Mouse (Mus musculus) neural tube, embryonic 11.5 days (tissue): ENCODE results near the gene Mroh8. TPM values are rescaled to one million over a fixed set of nuclear protein-coding genes. Genes with fewer than 3 reads are reported as not detected.
"Not testable (repeated sequence)": the region's sequence is repeated elsewhere in the genome, so short reads cannot be mapped to it uniquely, and the experiment has no call there.

ENCODE experiments used
- ATAC-seq: fragments of 200-750 bp; cut with Nextera tagmentation; 2 replicates; pipeline ENCODE4 v1.8.0; 2017; ENCODE audit warnings: moderate number of reproducible peaks, mild to moderate bottlenecking, moderate TSS enrichment, moderate library complexity; ENCODE audit not compliant: insufficient read depth, low FRiP score, low TSS enrichment
- DNase-seq: peaks from one replicate; pipeline ENCODE4 v3.0.0-alpha.2; 2015; ENCODE audit warnings: low spot score
- H3K27ac ChIP-seq: fragments of 300-500 bp; sonication (generic); 2 replicates; pipeline ENCODE4 v1.5.1; 2014; ENCODE audit warnings: low read depth, mild to moderate bottlenecking, low read length
- H3K27me3 ChIP-seq: fragments of 300-500 bp; sonication (generic); 2 replicates; pipeline ENCODE4 v1.6.1; 2014; ENCODE audit warnings: mild to moderate bottlenecking, low read length, mixed read lengths; ENCODE audit not compliant: control insufficient read depth, insufficient read depth
- H3K36me3 ChIP-seq: fragments of 300-500 bp; sonication (generic); 2 replicates; pipeline ENCODE4 v1.6.1; 2014; ENCODE audit warnings: mild to moderate bottlenecking, low read length, moderate library complexity, mixed read lengths; ENCODE audit not compliant: control insufficient read depth, insufficient read depth
- H3K4me1 ChIP-seq: fragments of 300-500 bp; sonication (generic); 2 replicates; pipeline ENCODE4 v1.6.1; 2014; ENCODE audit warnings: low read length, mixed read lengths; ENCODE audit not compliant: control insufficient read depth, insufficient read depth
- H3K4me2 ChIP-seq: fragments of 300-500 bp; sonication (generic); 2 replicates; pipeline ENCODE4 v1.6.1; 2014; ENCODE audit warnings: low read depth, mild to moderate bottlenecking, moderate library complexity
- H3K4me3 ChIP-seq: fragments of 300-500 bp; sonication (generic); 2 replicates; pipeline ENCODE4 v1.5.1; 2014; ENCODE audit warnings: low read depth, low read length
- H3K9ac ChIP-seq: fragments of 300-500 bp; sonication (generic); 2 replicates; pipeline ENCODE4 v1.6.1; 2014; ENCODE audit warnings: mild to moderate bottlenecking, low read length
- H3K9me3 ChIP-seq: fragments of 300-500 bp; sonication (generic); 2 replicates; pipeline ENCODE4 v1.6.1; 2016; ENCODE audit warnings: low read length; ENCODE audit not compliant: control insufficient read depth
- WGBS: fragments of 180-500 bp; shearing (Covaris S2); extraction: QIAGEN DNeasy Blood & Tissue Kit; methylation state at CpG from one replicate; pipeline ENCODE4 v1.1.7; 2014; 5-methylcytosine and 5-hydroxymethylcytosine counted together
- polyA plus RNA-seq: library from polyadenylated mRNA; unstranded; fragments of >200 nt; fragmentation: Nextera tagmentation; extraction: Ambion mirVana; gene quantifications from 2 replicates; pipeline ENCODE4 v1.2.1, GENCODE M21; 2014

Gene Mroh8
- polyA plus RNA-seq, 1 experiment from 2014 or later = 0.95 TPM

GRCm38 (mm10) chr2:157220108-157220507, 59.2 kb downstream of the Mroh8 start:
- no peak overlapping the region for H3K9ac ChIP-seq
- H3K9me3 ChIP-seq = no peaks in the 10 kb centered on the region
- DNase-seq (no peak), ATAC-seq (no peak)
- 81% methylated on average over 6 of the region's 6 CpGs for WGBS
- no peaks in the 10 kb centered on the region for H3K4me1 ChIP-seq
- H3K27ac ChIP-seq = no peak overlapping the region
- no peaks in the 10 kb centered on the region for H3K27me3 ChIP-seq
- H3K36me3 ChIP-seq = no peaks in the 10 kb centered on the region
- H3K4me2 ChIP-seq = no peak overlapping the region
- H3K4me3 ChIP-seq = no peak overlapping the region

- ATAC-seq = no peak
- no peaks in the 10 kb centered on the region for H3K4me1 ChIP-seq
- no peak overlapping the region for H3K4me3 ChIP-seq
- no peaks in the 10 kb centered on the region for H3K9me3 ChIP-seq
- DNase-seq = no peak
- no peak overlapping the region for H3K4me2 ChIP-seq
- WGBS = 95% methylated on average over 7 of the region's 7 CpGs
- no peaks in the 10 kb centered on the region for H3K27me3 ChIP-seq
- no peak overlapping the region for H3K27ac ChIP-seq
- H3K36me3 ChIP-seq = no peaks in the 10 kb centered on the region
- no peak overlapping the region for H3K9ac ChIP-seq
These were observed 67.6 kb downstream of the Mroh8 start for GRCm38 (mm10) chr2:157211731-157212130.

- WGBS = 2% methylated on average over 71 of the region's 73 CpGs
- ATAC-seq = peak; percentile 80
- no peaks in the 10 kb centered on the region for H3K9me3 ChIP-seq
These were observed 74.8 kb downstream of the Mroh8 start, which contains the start of gene Rbl1 for GRCm38 (mm10) chr2:157204366-157205218. TSS of gene Rbl1 (minus strand) at chr2:157204534.

GRCm38 (mm10) chr2:157203459-157204365, 75.6 kb downstream of the Mroh8 start:
- Histone ChIP-seq H3K9me3 (no peaks in the 10 kb centered on the region), H3K27me3 (no peaks in the 10 kb centered on the region), H3K36me3 (peaks cover 6% of the 10 kb centered on the region), H3K4me2 (peak overlapping the region; percentile 74), H3K4me1 (no peaks in the 10 kb centered on the region), H3K4me3 (peak overlapping the region; percentile 78), H3K27ac (peak overlapping the region; percentile 95), H3K9ac (peak overlapping the region; percentile 79)
- DNase-seq (no peak), ATAC-seq (peak; percentile 88; the same call in 1 of the 2 replicates)
- 2% methylated on average over 46 of the region's 49 CpGs for WGBS

More at GRCm38 (mm10) chr2:157204366-157205218, 74.8 kb downstream of the Mroh8 start, which contains the start of gene Rbl1:
- no peaks in the 10 kb centered on the region for H3K4me1 ChIP-seq
- H3K27ac ChIP-seq = peak within 1 kb of the TSS; percentile 95
- peak within 1 kb of the TSS; percentile 79 for H3K9ac ChIP-seq
- H3K36me3 ChIP-seq = 0 out of 2 replicates have a peak, but pooled peaks cover 2% of the 10 kb centered on the region
- H3K27me3 ChIP-seq = no peaks in the 10 kb centered on the region
- H3K4me2 ChIP-seq = peak within 1 kb of the TSS; percentile 74
- DNase-seq = peak; percentile 97
- peak within 1 kb of the TSS; percentile 78 for H3K4me3 ChIP-seq

GRCm38 (mm10) chr2:157203026-157203425, 76.3 kb downstream of the Mroh8 start:
- ATAC-seq (no peak), DNase-seq (no peak)
- Histone ChIP-seq H3K9me3 (no peaks in the 10 kb centered on the region), H3K4me3 (peak overlapping the region; percentile 78), H3K4me1 (no peaks in the 10 kb centered on the region), H3K4me2 (peak overlapping the region; percentile 74), H3K27ac (no peak overlapping the region), H3K36me3 (peaks cover 6% of the 10 kb centered on the region), H3K9ac (no peak overlapping the region; the same call in 1 of the 2 replicates), H3K27me3 (no peaks in the 10 kb centered on the region)

GRCm38 (mm10) chr2:157202361-157202760, 77.0 kb downstream of the Mroh8 start:
- no peak overlapping the region for H3K9ac ChIP-seq
- H3K9me3 ChIP-seq = no peaks in the 10 kb centered on the region
- no peak overlapping the region for H3K4me2 ChIP-seq
- 89% methylated on average over 6 of the region's 6 CpGs for WGBS
- no peaks in the 10 kb centered on the region for H3K27me3 ChIP-seq
- H3K4me3 ChIP-seq = no peak overlapping the region
- H3K36me3 ChIP-seq = peaks cover 6% of the 10 kb centered on the region
- DNase-seq (no peak), ATAC-seq (no peak)
- H3K27ac ChIP-seq = no peak overlapping the region
- no peaks in the 10 kb centered on the region for H3K4me1 ChIP-seq

GRCm38 (mm10) chr2:157201081-157201830, 78.1 kb downstream of the Mroh8 start:
- no peak overlapping the region for H3K4me2 ChIP-seq
- H3K36me3 ChIP-seq = peaks cover 9% of the 10 kb centered on the region
- H3K27ac ChIP-seq = no peak overlapping the region
- no peak for ATAC-seq
- no peak overlapping the region for H3K4me3 ChIP-seq
- DNase-seq = no peak
- H3K9me3 ChIP-seq = no peaks in the 10 kb centered on the region
- no peaks in the 10 kb centered on the region for H3K27me3 ChIP-seq
- H3K4me1 ChIP-seq = no peaks in the 10 kb centered on the region
- 95% methylated on average over 6 of the region's 6 CpGs for WGBS
- H3K9ac ChIP-seq = no peak overlapping the region

- DNase-seq, ATAC-seq: not testable (repeated sequence)
These were observed 80.9 kb downstream of the Mroh8 start for GRCm38 (mm10) chr2:157198405-157198804.

More at GRCm38 (mm10) chr2:157198405-157198804, 80.9 kb downstream of the Mroh8 start:
- not testable (repeated sequence) for H3K4me2 ChIP-seq, H3K4me3 ChIP-seq, H3K27me3 ChIP-seq, H3K9ac ChIP-seq, H3K27ac ChIP-seq, H3K9me3 ChIP-seq, H3K4me1 ChIP-seq
- 94% methylated on average over 11 of the region's 11 CpGs for WGBS
- H3K36me3 ChIP-seq = peaks cover 13% of the 10 kb centered on the region
